Mouse (Mus musculus): ENCODE measurements around the gene Mapkapk2.

DNA sequence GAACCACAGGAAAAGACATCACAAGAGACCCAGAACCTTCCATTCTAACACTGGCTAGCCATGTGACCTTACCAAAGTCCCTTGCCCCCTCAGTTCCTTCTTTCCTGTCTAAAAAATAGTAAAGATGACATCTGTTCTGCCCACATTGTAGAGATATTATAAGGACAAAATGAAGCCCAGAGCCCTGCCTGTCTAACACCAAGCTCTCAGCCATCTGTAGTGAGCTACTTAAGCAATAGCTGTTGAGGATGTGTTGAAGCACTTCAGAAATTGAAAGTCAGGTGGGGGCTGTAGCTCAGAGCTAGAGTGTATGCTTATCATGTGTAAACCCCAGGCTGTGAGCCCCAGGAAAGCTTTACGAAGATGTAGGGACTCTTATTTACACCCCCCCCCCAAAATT, 3.2 kb upstream of the Mapkapk2 start:
- TF ChIP-seq CTCF (IDR thresholded peaks at IDR 0.05; ENCODE audit: borderline replicate concordance, insufficient read depth, low read depth, low read length) (no peak), POLR2A (IDR thresholded peaks at IDR 0.05; ENCODE audit: borderline replicate concordance, insufficient read depth, low read length) (no peak)
